Mouse (Mus musculus): Measurements from ENCODE around the gene Evi2a. TPM values are rescaled to one million over a fixed set of nuclear protein-coding genes. Genes with fewer than 3 reads are reported as not detected.

Evi2a gene
- polyA plus RNA-seq, 1 experiment from 2014 or later, result 5.7 TPM

DNA sequence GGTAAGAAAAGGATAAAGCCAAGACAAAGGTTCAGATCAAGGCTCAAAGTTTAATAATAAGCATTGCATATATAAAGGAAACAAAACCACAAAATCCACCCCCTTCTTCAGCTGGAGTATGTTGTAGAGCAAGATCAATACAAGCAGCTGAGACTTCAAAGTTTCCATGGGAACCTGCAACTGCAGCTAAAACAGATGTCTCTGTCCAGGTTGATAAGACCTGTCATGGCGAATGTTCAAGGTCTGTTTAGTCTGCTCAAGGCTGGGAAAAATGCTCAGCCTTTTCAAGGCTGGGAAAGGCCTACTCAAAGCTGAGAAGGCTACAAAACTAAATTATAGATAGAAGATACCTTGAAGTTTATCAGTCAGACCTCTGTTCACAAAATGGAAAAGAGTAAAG, 22.2 kb upstream of the Evi2a start:
- no peak for ATAC-seq (ENCODE audit: low read depth)
- peaks cover 7% of the 10 kb centered on the region for H3K36me3 ChIP-seq (ENCODE audit: control insufficient read depth, insufficient read depth)
- no peak overlapping the region for H3K27ac ChIP-seq (ENCODE audit: low read length)
- H3K4me1 ChIP-seq (ENCODE audit: control insufficient read depth, low read depth, low read length), result peaks cover 2% of the 10 kb centered on the region
- no peak overlapping the region for H3K4me3 ChIP-seq (ENCODE audit: low read depth, low read length)
- WGBS (ENCODE audit: insufficient replicate concordance), result 13% methylated on average over 1 of the region's 1 CpGs
- no peaks in the 10 kb centered on the region for H3K9me3 ChIP-seq (replicated peaks; ENCODE audit: control insufficient read depth, low read length)
- H3K4me2 ChIP-seq (ENCODE audit: low read depth, low read length), result no peak overlapping the region
- H3K9ac ChIP-seq (ENCODE audit: low read depth, low read length), result no peak overlapping the region
- H3K27me3 ChIP-seq (ENCODE audit: control insufficient read depth, insufficient read depth, low read depth, low read length), result no peaks in the 10 kb centered on the region

DNA sequence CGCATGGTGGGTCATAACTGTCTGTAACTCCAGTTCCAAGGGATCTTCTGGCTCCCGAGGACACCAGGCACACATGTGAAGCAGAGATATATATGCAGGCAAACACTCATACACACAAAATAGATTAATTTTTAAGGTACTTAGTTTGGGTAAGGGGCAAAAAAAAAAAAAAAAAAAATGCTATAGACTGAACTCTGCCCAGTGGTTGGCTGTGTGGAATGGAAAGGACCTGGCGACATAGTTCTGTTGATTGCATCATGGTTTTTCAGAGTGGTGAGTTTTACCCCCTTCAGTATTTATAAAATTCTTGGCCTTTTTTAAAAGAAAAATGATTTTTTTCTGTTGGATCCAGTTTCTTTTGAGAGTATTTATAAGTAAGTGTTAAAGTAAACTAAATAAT, 5.9 kb upstream of the Evi2a start:
- H3K4me2 ChIP-seq (ENCODE audit: low read depth, low read length), result no peak overlapping the region
- no peaks in the 10 kb centered on the region for H3K27me3 ChIP-seq (ENCODE audit: control insufficient read depth, insufficient read depth, low read depth, low read length)
- H3K36me3 ChIP-seq (ENCODE audit: control insufficient read depth, insufficient read depth), result no peaks in the 10 kb centered on the region
- WGBS (ENCODE audit: insufficient replicate concordance), result 51% methylated on average over 3 of the region's 3 CpGs
- no peak overlapping the region for H3K27ac ChIP-seq (ENCODE audit: low read length)
- no peak overlapping the region for H3K4me3 ChIP-seq (ENCODE audit: low read depth, low read length)
- no peaks in the 10 kb centered on the region for H3K9me3 ChIP-seq (replicated peaks; ENCODE audit: control insufficient read depth, low read length)
- ATAC-seq (ENCODE audit: low read depth), result no peak
- H3K4me1 ChIP-seq (ENCODE audit: control insufficient read depth, low read depth, low read length), result peaks cover 2% of the 10 kb centered on the region; the same call in 1 of the 2 replicates
- H3K9ac ChIP-seq (ENCODE audit: low read depth, low read length), result no peak overlapping the region

DNA sequence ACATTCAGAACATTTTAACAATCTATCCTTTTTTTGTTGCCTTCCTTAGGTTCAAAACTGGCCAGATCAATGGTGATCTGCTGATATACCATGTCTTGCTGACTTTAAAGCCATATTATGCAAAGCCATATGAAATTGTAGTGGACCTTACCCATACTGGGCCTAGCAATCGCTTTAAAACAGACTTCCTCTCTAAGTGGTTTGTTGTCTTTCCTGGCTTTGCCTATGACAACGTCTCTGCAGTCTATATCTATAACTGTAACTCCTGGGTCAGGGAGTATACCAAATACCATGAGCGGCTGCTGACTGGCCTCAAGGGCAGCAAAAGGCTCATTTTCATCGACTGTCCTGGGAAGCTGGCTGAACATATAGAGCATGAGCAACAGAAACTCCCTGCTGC, 5.1 kb upstream of the Evi2a start:
- 15% methylated on average over 4 of the region's 4 CpGs for WGBS (ENCODE audit: insufficient replicate concordance)
- Histone ChIP-seq H3K4me3 (ENCODE audit: low read depth, low read length) (no peak overlapping the region), H3K36me3 (ENCODE audit: control insufficient read depth, insufficient read depth) (no peaks in the 10 kb centered on the region), H3K4me2 (ENCODE audit: low read depth, low read length) (no peak overlapping the region), H3K4me1 (ENCODE audit: control insufficient read depth, low read depth, low read length) (peaks cover 2% of the 10 kb centered on the region; the same call in 1 of the 2 replicates), H3K9me3 (replicated peaks; ENCODE audit: control insufficient read depth, low read length) (no peaks in the 10 kb centered on the region), H3K27ac (ENCODE audit: low read length) (no peak overlapping the region), H3K27me3 (ENCODE audit: control insufficient read depth, insufficient read depth, low read depth, low read length) (no peaks in the 10 kb centered on the region), H3K9ac (ENCODE audit: low read depth, low read length) (no peak overlapping the region)
- ATAC-seq (ENCODE audit: low read depth), result no peak

DNA sequence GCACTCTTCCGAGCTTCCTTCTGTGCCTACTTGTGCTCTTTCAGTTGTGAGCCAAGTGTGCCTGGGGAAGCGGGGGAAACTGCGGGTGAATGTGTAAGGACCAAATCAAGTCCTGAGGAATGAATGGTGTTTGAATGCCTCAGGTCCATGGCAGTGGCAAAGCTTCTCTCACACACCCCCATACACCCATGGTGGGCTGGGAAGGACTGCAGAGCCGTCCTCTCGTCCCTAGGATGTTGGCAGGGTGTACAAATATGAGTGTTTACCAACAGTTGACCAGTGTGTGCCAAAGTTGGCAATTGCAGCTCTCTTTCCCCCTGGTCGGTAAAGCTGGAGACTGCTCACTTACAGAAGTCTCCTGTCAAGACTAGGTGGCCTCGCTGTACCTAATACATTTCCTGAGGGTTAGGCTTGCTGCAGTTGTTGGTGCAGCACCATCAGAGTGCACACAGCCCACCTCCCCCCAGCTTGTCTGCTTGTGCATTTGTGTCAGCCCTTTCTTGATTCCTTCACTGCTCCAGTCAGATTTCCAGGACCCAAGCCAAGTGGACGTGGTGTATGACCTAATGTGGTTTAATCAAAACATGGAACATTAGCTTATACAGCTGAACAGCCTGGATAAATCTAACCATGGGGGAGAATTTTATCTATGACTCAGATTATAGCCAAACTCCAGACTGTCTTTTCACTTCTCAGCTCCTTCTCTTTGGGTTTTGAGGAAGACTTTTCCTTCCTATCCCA, 3.7 kb upstream of the Evi2a start:
- no peaks in the 10 kb centered on the region for H3K9me3 ChIP-seq (replicated peaks; ENCODE audit: control insufficient read depth, low read length)
- H3K27me3 ChIP-seq (ENCODE audit: control insufficient read depth, insufficient read depth, low read depth, low read length), result no peaks in the 10 kb centered on the region
- H3K4me2 ChIP-seq (ENCODE audit: low read depth, low read length), result no peak overlapping the region
- ATAC-seq (ENCODE audit: low read depth), result no peak
- WGBS (ENCODE audit: insufficient replicate concordance), result 66% methylated on average over 8 of the region's 8 CpGs
- H3K36me3 ChIP-seq (ENCODE audit: control insufficient read depth, insufficient read depth), result no peaks in the 10 kb centered on the region
- H3K27ac ChIP-seq (ENCODE audit: low read length), result no peak overlapping the region
- H3K4me3 ChIP-seq (ENCODE audit: low read depth, low read length), result no peak overlapping the region
- H3K9ac ChIP-seq (ENCODE audit: low read depth, low read length), result no peak overlapping the region
- H3K4me1 ChIP-seq (ENCODE audit: control insufficient read depth, low read depth, low read length), result peaks cover 2% of the 10 kb centered on the region; the same call in 1 of the 2 replicates

DNA sequence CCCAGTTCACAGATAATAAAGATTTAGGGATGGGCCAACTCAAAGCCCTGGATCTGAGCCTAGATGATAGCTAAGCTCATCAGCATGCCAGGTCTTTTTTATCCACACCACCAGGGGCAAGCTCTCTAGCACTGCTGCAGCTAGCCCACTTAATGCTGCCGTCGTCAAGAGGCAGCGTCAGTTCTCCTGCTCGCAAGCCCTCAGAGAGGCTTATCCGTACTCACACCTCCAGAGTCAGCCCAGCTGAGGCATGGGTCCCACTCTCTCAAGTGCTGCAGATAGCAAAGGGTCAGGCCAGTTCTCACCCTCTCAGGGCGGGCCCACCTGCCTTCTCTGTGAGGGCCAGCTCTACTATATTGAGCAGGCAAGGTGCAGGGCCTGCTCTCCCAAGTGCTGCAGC, 2.9 kb upstream of the Evi2a start:
- Histone ChIP-seq H3K27me3 (ENCODE audit: control insufficient read depth, insufficient read depth, low read depth, low read length) (no peaks in the 10 kb centered on the region), H3K4me2 (ENCODE audit: low read depth, low read length) (no peak overlapping the region), H3K36me3 (ENCODE audit: control insufficient read depth, insufficient read depth) (no peaks in the 10 kb centered on the region), H3K9ac (ENCODE audit: low read depth, low read length) (no peak overlapping the region), H3K9me3 (replicated peaks; ENCODE audit: control insufficient read depth, low read length) (no peaks in the 10 kb centered on the region), H3K4me1 (ENCODE audit: control insufficient read depth, low read depth, low read length) (peaks cover 2% of the 10 kb centered on the region; the same call in 1 of the 2 replicates), H3K4me3 (ENCODE audit: low read depth, low read length) (no peak overlapping the region), H3K27ac (ENCODE audit: low read length) (no peak overlapping the region)
- no peak for ATAC-seq (ENCODE audit: low read depth)
- WGBS (ENCODE audit: insufficient replicate concordance), result 19% methylated on average over 6 of the region's 6 CpGs

DNA sequence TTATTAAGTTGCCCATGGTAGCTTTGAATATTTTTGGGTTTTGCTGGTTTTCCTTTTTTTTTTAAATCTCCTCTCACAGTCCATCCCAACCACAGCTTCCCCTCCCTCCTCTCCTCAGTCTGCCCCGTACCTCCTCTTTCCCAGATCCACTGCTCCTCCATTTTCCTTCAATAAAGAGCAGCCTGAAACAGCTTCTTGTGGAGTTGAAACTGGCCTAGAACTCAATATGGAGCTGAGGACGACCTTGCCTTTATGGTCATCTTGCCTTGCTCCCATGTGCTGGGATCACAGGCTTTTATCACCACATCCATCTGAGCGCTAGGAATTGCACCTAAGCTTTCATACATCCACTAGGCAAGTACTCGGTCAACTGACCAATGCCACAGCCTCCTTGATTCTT, 1.1 kb upstream of the Evi2a start:
- H3K9me3 ChIP-seq (replicated peaks; ENCODE audit: control insufficient read depth, low read length), result no peaks in the 10 kb centered on the region
- ATAC-seq (ENCODE audit: low read depth), result no peak
- H3K4me2 ChIP-seq (ENCODE audit: low read depth, low read length), result no peak overlapping the region
- H3K36me3 ChIP-seq (ENCODE audit: control insufficient read depth, insufficient read depth), result no peaks in the 10 kb centered on the region
- WGBS (ENCODE audit: insufficient replicate concordance), result 70% methylated on average over 4 of the region's 4 CpGs
- H3K27ac ChIP-seq (ENCODE audit: low read length), result no peak overlapping the region
- H3K9ac ChIP-seq (ENCODE audit: low read depth, low read length), result no peak overlapping the region
- peaks cover 11% of the 10 kb centered on the region for H3K4me1 ChIP-seq (ENCODE audit: control insufficient read depth, low read depth, low read length)
- H3K27me3 ChIP-seq (ENCODE audit: control insufficient read depth, insufficient read depth, low read depth, low read length), result no peaks in the 10 kb centered on the region
- no peak overlapping the region for H3K4me3 ChIP-seq (ENCODE audit: low read depth, low read length)

DNA sequence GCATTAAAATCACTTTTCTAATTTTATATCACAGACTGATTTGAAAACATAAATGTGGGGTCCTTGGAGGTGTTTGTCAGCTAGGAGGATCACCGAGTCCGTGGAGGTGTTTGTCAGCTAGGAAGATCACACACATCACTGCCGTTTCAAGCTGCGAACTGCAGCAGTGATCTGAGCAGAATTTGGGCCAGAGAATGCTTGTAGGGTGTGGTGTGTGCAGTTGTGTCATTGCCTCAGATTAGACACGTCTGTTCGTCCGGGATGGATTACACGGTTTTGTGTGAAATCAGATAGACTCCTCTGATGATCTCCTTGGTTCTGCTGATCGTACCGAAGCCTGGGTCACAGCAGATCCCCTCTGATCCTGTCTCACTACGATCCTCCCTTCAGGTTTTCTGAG, 365 bp upstream of the Evi2a start:
- Histone ChIP-seq H3K4me3 (ENCODE audit: low read depth, low read length) (no peak overlapping the region), H3K9me3 (replicated peaks; ENCODE audit: control insufficient read depth, low read length) (no peaks in the 10 kb centered on the region), H3K27me3 (ENCODE audit: control insufficient read depth, insufficient read depth, low read depth, low read length) (no peaks in the 10 kb centered on the region), H3K9ac (ENCODE audit: low read depth, low read length) (no peak overlapping the region), H3K4me2 (ENCODE audit: low read depth, low read length) (no peak overlapping the region), H3K36me3 (ENCODE audit: control insufficient read depth, insufficient read depth) (no peaks in the 10 kb centered on the region), H3K27ac (ENCODE audit: low read length) (no peak overlapping the region), H3K4me1 (ENCODE audit: control insufficient read depth, low read depth, low read length) (peaks cover 11% of the 10 kb centered on the region)
- WGBS (ENCODE audit: insufficient replicate concordance), result 31% methylated on average over 11 of the region's 11 CpGs
- no peak for ATAC-seq (ENCODE audit: low read depth)

DNA sequence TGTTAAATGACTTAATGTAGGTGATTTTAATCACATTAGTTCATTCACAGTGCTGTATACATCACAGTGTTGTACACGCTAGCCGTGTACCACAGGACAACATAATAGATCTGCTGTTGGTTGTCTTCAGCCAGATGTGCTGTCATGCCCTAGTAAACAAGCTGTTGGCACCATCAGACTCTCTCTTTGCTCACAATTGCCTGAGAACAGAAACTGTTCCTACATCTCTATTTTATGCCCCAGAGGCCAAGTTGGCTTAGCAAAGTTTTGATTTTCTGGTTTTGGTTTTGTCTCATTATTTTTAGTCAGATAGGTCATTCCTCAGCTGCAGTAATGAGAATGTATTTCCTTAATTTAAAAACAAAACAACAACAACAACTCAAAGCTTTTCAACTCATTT, 673 bp downstream of the Evi2a start:
- H3K9me3 ChIP-seq (replicated peaks; ENCODE audit: control insufficient read depth, low read length), result no peaks in the 10 kb centered on the region
- H3K9ac ChIP-seq (ENCODE audit: low read depth, low read length), result no peak overlapping the region
- peak overlapping the region; percentile 14; the same call in 1 of the 2 replicates for H3K4me2 ChIP-seq (ENCODE audit: low read depth, low read length)
- 81% methylated on average over 2 of the region's 2 CpGs for WGBS (ENCODE audit: insufficient replicate concordance)
- ATAC-seq (ENCODE audit: low read depth), result no peak
- H3K36me3 ChIP-seq (ENCODE audit: control insufficient read depth, insufficient read depth), result no peaks in the 10 kb centered on the region
- H3K4me1 ChIP-seq (ENCODE audit: control insufficient read depth, low read depth, low read length), result peaks cover 11% of the 10 kb centered on the region
- H3K27me3 ChIP-seq (ENCODE audit: control insufficient read depth, insufficient read depth, low read depth, low read length), result no peaks in the 10 kb centered on the region
- no peak overlapping the region for H3K27ac ChIP-seq (ENCODE audit: low read length)
- H3K4me3 ChIP-seq (ENCODE audit: low read depth, low read length), result peak overlapping the region; percentile 13; the same call in 1 of the 2 replicates

DNA sequence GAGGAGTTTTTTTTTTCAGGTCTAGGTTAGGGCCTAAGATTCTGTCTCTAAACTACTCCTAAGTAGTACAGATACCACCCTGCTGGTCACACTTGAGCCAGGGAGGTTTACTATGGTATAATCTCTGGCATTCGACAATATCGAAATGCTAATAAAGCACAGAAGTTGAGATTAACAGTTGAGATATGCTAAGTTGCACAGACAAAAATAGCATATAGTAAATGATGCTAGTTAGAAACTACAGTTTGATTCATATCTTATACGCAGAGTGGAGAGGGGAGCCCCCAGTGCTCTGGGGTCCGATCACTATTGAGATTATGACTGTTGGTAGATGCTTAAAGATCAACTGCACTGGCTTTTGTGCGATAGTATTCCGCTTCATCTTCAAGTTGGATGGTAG, 1.2 kb downstream of the Evi2a start:
- peak overlapping the region; percentile 14; the same call in 1 of the 2 replicates for H3K4me2 ChIP-seq (ENCODE audit: low read depth, low read length)
- no peaks in the 10 kb centered on the region for H3K9me3 ChIP-seq (replicated peaks; ENCODE audit: control insufficient read depth, low read length)
- no peaks in the 10 kb centered on the region for H3K27me3 ChIP-seq (ENCODE audit: control insufficient read depth, insufficient read depth, low read depth, low read length)
- no peaks in the 10 kb centered on the region for H3K36me3 ChIP-seq (ENCODE audit: control insufficient read depth, insufficient read depth)
- H3K27ac ChIP-seq (ENCODE audit: low read length), result no peak overlapping the region
- no peak for ATAC-seq (ENCODE audit: low read depth)
- H3K9ac ChIP-seq (ENCODE audit: low read depth, low read length), result no peak overlapping the region
- peaks cover 11% of the 10 kb centered on the region for H3K4me1 ChIP-seq (ENCODE audit: control insufficient read depth, low read depth, low read length)
- whole genome bisulfite sequencing (ENCODE audit: insufficient replicate concordance), result 72% methylated on average over 6 of the region's 6 CpGs
- no peak overlapping the region; the same call in 1 of the 2 replicates for H3K4me3 ChIP-seq (ENCODE audit: low read depth, low read length)

Measured in liver, embryonic 16.5 days (tissue).